Mouse (Mus musculus): ENCODE measurements around the gene Pilra. TPM values are rescaled to one million over a fixed set of nuclear protein-coding genes. Genes with fewer than 3 reads are reported as not detected.
A peak's percentile ranks its signal among the peaks of the same experiment; 100 is the strongest.

The Pilra gene
- polyA plus RNA-seq, 1 experiment from 2014 or later: 3.0 TPM

- H3K4me3 ChIP-seq (ENCODE audit: low read depth, low read length): no peak overlapping the region
- H3K9me3 ChIP-seq (ENCODE audit: low read depth, low read length): no peaks in the 10 kb centered on the region
- no peak overlapping the region for H3K9ac ChIP-seq
- DNase-seq (no peak), ATAC-seq (ENCODE audit: insufficient read depth) (no peak)
- H3K4me1 ChIP-seq (ENCODE audit: insufficient read depth): no peaks in the 10 kb centered on the region
- H3K27ac ChIP-seq (ENCODE audit: low read depth): no peak overlapping the region
- H3K27me3 ChIP-seq (ENCODE audit: insufficient read depth, low read length): no peaks in the 10 kb centered on the region
- H3K36me3 ChIP-seq (ENCODE audit: insufficient read depth): no peaks in the 10 kb centered on the region
- 61% methylated on average over 4 of the region's 4 CpGs for WGBS
- H3K4me2 ChIP-seq: no peak overlapping the region
- no peak for TF ChIP-seq CTCF (IDR thresholded peaks at IDR 0.05; ENCODE audit: low read depth)
These were observed 18.4 kb downstream of the Pilra start for GRCm38 (mm10) chr5:137817466-137818222.

- no peak overlapping the region for H3K4me3 ChIP-seq (ENCODE audit: low read depth, low read length)
- H3K27me3 ChIP-seq (ENCODE audit: insufficient read depth, low read length): no peaks in the 10 kb centered on the region
- H3K9ac ChIP-seq: no peak overlapping the region
- H3K36me3 ChIP-seq (ENCODE audit: insufficient read depth): no peaks in the 10 kb centered on the region
- ATAC-seq (ENCODE audit: insufficient read depth) (no peak), DNase-seq (no peak)
- no peaks in the 10 kb centered on the region for H3K9me3 ChIP-seq (ENCODE audit: low read depth, low read length)
- no peak overlapping the region for H3K4me2 ChIP-seq
- TF ChIP-seq CTCF (IDR thresholded peaks at IDR 0.05; ENCODE audit: low read depth): no peak
- no peaks in the 10 kb centered on the region for H3K4me1 ChIP-seq (ENCODE audit: insufficient read depth)
- H3K27ac ChIP-seq (ENCODE audit: low read depth): no peak overlapping the region
- WGBS: 81% methylated on average over 5 of the region's 5 CpGs
These were observed 27.8 kb downstream of the Pilra start for GRCm38 (mm10) chr5:137808316-137808715.

GRCm38 (mm10) chr5:137806158-137806557 is 29.9 kb downstream of the Pilra start:
- Histone ChIP-seq H3K9ac (no peak overlapping the region), H3K9me3 (ENCODE audit: low read depth, low read length) (no peaks in the 10 kb centered on the region), H3K4me2 (no peak overlapping the region), H3K4me3 (ENCODE audit: low read depth, low read length) (no peak overlapping the region), H3K27me3 (ENCODE audit: insufficient read depth, low read length) (no peaks in the 10 kb centered on the region), H3K27ac (ENCODE audit: low read depth) (no peak overlapping the region), H3K36me3 (ENCODE audit: insufficient read depth) (no peaks in the 10 kb centered on the region), H3K4me1 (ENCODE audit: insufficient read depth) (no peaks in the 10 kb centered on the region)
- WGBS: 43% methylated on average over 1 of the region's 1 CpGs
- DNase-seq (peak; percentile 54), ATAC-seq (ENCODE audit: insufficient read depth) (no peak)
- no peak for TF ChIP-seq CTCF (IDR thresholded peaks at IDR 0.05; ENCODE audit: low read depth)

GRCm38 (mm10) chr5:137800917-137801316 is 35.2 kb downstream of the Pilra start:
- Histone ChIP-seq H3K4me1 (ENCODE audit: insufficient read depth) (no peaks in the 10 kb centered on the region), H3K4me2 (no peak overlapping the region), H3K27me3 (ENCODE audit: insufficient read depth, low read length) (no peaks in the 10 kb centered on the region), H3K9ac (no peak overlapping the region), H3K9me3 (ENCODE audit: low read depth, low read length) (no peaks in the 10 kb centered on the region), H3K27ac (ENCODE audit: low read depth) (no peak overlapping the region), H3K4me3 (ENCODE audit: low read depth, low read length) (no peak overlapping the region), H3K36me3 (ENCODE audit: insufficient read depth) (no peaks in the 10 kb centered on the region)
- WGBS: 73% methylated on average over 3 of the region's 3 CpGs
- DNase-seq (no peak), ATAC-seq (ENCODE audit: insufficient read depth) (no peak)
- TF ChIP-seq CTCF (IDR thresholded peaks at IDR 0.05; ENCODE audit: low read depth): no peak

GRCm38 (mm10) chr5:137796606-137797005 is 39.5 kb downstream of the Pilra start:
- no peak overlapping the region for H3K4me3 ChIP-seq (ENCODE audit: low read depth, low read length)
- 76% methylated on average over 3 of the region's 3 CpGs for whole genome bisulfite sequencing
- no peaks in the 10 kb centered on the region for H3K9me3 ChIP-seq (ENCODE audit: low read depth, low read length)
- no peaks in the 10 kb centered on the region for H3K4me1 ChIP-seq (ENCODE audit: insufficient read depth)
- no peak for DNase-seq
- no peaks in the 10 kb centered on the region for H3K27me3 ChIP-seq (ENCODE audit: insufficient read depth, low read length)
- TF ChIP-seq CTCF (IDR thresholded peaks at IDR 0.05; ENCODE audit: low read depth): no peak
- no peak for ATAC-seq (ENCODE audit: insufficient read depth)
- no peak overlapping the region for H3K9ac ChIP-seq
- H3K27ac ChIP-seq (ENCODE audit: low read depth): no peak overlapping the region
- no peak overlapping the region for H3K4me2 ChIP-seq
- H3K36me3 ChIP-seq (ENCODE audit: insufficient read depth): no peaks in the 10 kb centered on the region

GRCm38 (mm10) chr5:137791553-137791952 is 44.5 kb downstream of the Pilra start:
- Histone ChIP-seq H3K4me3 (ENCODE audit: low read depth, low read length) (no peak overlapping the region), H3K36me3 (ENCODE audit: insufficient read depth) (no peaks in the 10 kb centered on the region), H3K4me1 (ENCODE audit: insufficient read depth) (no peaks in the 10 kb centered on the region), H3K27ac (ENCODE audit: low read depth) (no peak overlapping the region), H3K9me3 (ENCODE audit: low read depth, low read length) (no peaks in the 10 kb centered on the region), H3K4me2 (no peak overlapping the region), H3K9ac (no peak overlapping the region), H3K27me3 (ENCODE audit: insufficient read depth, low read length) (no peaks in the 10 kb centered on the region)
- no peak for ATAC-seq (ENCODE audit: insufficient read depth)
- DNase-seq: peak; percentile 54
- peak; percentile 54 for TF ChIP-seq CTCF (IDR thresholded peaks at IDR 0.05; ENCODE audit: low read depth)

- no peak for TF ChIP-seq CTCF (IDR thresholded peaks at IDR 0.05; ENCODE audit: low read depth)
- Histone ChIP-seq H3K27ac (ENCODE audit: low read depth) (no peak overlapping the region), H3K9me3 (ENCODE audit: low read depth, low read length) (no peaks in the 10 kb centered on the region), H3K9ac (no peak overlapping the region), H3K27me3 (ENCODE audit: insufficient read depth, low read length) (no peaks in the 10 kb centered on the region), H3K36me3 (ENCODE audit: insufficient read depth) (peaks cover 9% of the 10 kb centered on the region), H3K4me2 (no peak overlapping the region), H3K4me3 (ENCODE audit: low read depth, low read length) (no peak overlapping the region), H3K4me1 (ENCODE audit: insufficient read depth) (peaks cover 11% of the 10 kb centered on the region)
- no peak for ATAC-seq (ENCODE audit: insufficient read depth)
- no peak for DNase-seq
- 98% methylated on average over 2 of the region's 2 CpGs for WGBS
These were observed 47.0 kb downstream of the Pilra start for GRCm38 (mm10) chr5:137788946-137789531.

Data from lung, embryonic 14.5 days (tissue).